Mouse (Mus musculus) midbrain, embryonic 15.5 days (tissue): ENCODE data around the gene Nme3. TPM values are rescaled to one million over a fixed set of nuclear protein-coding genes. Genes with fewer than 3 reads are reported as not detected.
A peak's percentile ranks its signal among the peaks of the same experiment; 100 is the strongest.

Source experiments
- ATAC-seq: fragments of 200-750 bp; cut with Nextera tagmentation; replicated peaks from 2 replicates; pipeline ENCODE4 v1.8.0; 2017; ENCODE audit warnings: moderate TSS enrichment
- H3K27ac ChIP-seq: fragments of 300-500 bp; sonication (generic); 2 replicates; pipeline ENCODE4 v1.5.1; 2015; ENCODE audit warnings: mild to moderate bottlenecking, inconsistent platforms
- H3K27me3 ChIP-seq: fragments of 300-500 bp; sonication (generic); replicated peaks from 2 replicates; pipeline ENCODE4 v1.6.1; 2015; ENCODE audit warnings: inconsistent platforms
- H3K36me3 ChIP-seq: fragments of 300-500 bp; sonication (generic); replicated peaks from 2 replicates; pipeline ENCODE4 v1.6.1; 2015; ENCODE audit warnings: inconsistent platforms
- H3K4me1 ChIP-seq: fragments of 300-500 bp; sonication (generic); 2 replicates; pipeline ENCODE4 v1.6.1; 2015; ENCODE audit warnings: inconsistent platforms
- H3K4me2 ChIP-seq: fragments of 300-500 bp; sonication (generic); 2 replicates; pipeline ENCODE4 v1.6.1; 2015; ENCODE audit warnings: inconsistent platforms, mild to moderate bottlenecking, moderate library complexity
- H3K4me3 ChIP-seq: fragments of 300-500 bp; sonication (generic); 2 replicates; pipeline ENCODE4 v1.5.1; 2015; ENCODE audit warnings: mild to moderate bottlenecking, inconsistent platforms
- H3K9ac ChIP-seq: fragments of 300-500 bp; sonication (generic); 2 replicates; pipeline ENCODE4 v1.6.1; 2015; ENCODE audit warnings: mild to moderate bottlenecking, inconsistent platforms
- H3K9me3 ChIP-seq: fragments of 300-500 bp; sonication (generic); 2 replicates; pipeline ENCODE4 v1.6.1; 2016; ENCODE audit warnings: inconsistent platforms
- WGBS: fragments of 180-500 bp; shearing (Covaris S2); methylation state at CpG from one replicate; pipeline ENCODE4 v1.1.7; 2015; ENCODE audit warnings: mixed read lengths; 5-methylcytosine and 5-hydroxymethylcytosine counted together
- polyA plus RNA-seq: library from polyadenylated mRNA; unstranded; fragments of >200 nt; fragmentation: Nextera tagmentation; extraction: Ambion mirVana; gene quantifications from 2 replicates; pipeline ENCODE4 v1.2.1, GENCODE M21; 2015

Gene Nme3
- polyA plus RNA-seq, 1 experiment from 2014 or later: 79.7 TPM

DNA sequence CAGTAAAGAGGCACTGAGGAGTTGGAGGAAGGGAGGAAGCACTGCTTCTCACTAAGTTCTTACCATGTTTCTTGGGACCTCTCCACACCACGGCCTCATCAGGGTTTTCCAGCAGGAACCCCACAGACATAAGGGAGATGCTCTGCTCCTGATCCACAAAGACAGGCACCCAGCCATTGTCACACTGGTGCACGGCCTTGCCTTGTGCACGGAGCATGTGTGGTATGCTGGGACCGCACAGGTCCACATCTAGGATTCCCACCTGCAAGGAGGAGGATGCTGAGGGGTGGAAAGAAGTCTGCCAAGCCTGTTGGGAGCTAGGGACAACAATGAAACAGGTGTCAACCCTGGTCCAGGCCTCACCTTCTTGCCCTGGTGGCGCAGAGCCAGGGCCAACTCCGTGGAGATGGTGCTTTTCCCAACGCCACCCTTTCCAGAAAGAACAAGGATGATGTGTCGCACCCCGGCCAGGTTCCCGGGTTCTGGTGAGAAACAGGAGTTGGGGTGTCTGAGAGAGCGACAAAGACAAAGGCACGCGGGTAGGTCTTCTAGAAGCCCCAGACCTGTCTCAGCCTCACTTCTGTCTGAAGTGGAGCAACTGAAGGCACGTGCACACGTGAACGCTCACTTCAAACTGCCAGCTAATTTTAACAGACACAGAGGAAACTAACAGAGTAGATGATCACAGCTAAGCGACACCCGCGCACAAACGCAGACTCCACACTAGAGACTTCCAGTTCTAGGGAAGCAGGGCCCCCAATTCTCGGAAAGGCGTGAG, 10.8 kb upstream of the Nme3 start:
- Histone ChIP-seq H3K4me1 (peaks cover 31% of the 10 kb centered on the region), H3K4me2 (peak overlapping the region; percentile 91), H3K27ac (peak overlapping the region; percentile 31; the same call in 1 of the 2 replicates), H3K27me3 (no peaks in the 10 kb centered on the region), H3K9ac (peak overlapping the region; percentile 57), H3K4me3 (peak overlapping the region; percentile 81), H3K36me3 (peaks cover 14% of the 10 kb centered on the region), H3K9me3 (no peaks in the 10 kb centered on the region)
- WGBS: 22% methylated on average over 22 of the region's 22 CpGs
- no peak for ATAC-seq

DNA sequence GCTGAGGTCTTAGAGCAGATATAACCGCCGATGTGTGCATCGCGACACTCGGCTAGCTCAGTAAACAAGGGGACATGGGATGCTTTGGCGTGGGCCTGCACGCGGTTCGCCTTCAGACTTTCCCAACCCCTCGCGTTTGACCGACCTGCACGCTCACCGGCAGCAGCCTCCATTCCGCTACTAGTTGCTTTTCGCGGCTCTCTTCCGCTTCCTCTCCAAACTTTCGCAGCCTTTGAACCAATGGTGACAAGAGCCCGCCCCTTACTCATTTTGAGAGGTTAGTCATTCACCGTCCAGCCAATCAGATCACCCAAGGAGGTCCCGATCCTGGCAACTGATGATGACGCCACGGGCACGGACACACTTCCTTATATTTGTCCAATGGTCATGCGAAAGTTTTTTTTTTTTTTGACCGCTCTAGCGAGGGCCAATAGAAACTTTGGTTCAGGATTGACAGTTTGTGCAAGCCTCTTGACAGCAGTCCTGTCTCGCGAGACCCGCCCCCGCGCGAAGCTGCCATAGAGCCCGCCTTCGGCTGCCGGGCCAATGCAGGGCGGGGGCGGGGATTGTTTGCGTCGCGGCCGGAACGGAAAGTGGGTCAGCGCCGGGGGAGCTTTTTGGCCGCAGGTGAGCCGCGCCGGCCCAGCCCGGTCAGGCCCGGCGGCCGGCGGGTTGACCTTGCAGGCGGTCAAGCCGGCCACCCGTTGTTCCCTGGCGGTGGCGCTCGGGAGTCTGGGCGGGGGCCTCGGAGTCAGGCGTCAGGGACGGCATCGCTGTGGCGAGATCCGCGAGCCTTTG, 10.0 kb upstream of the Nme3 start, which contains the start of the genes Nubp2 and Spsb3:
TSS of gene Nubp2 (minus strand) at position 216 of the 798 bp plus-strand sequence.
TSS of gene Spsb3 (plus strand) at position 510 of the 798 bp plus-strand sequence.
- peak within 1 kb of the TSS; percentile 82 for H3K27ac ChIP-seq
- no peaks in the 10 kb centered on the region for H3K27me3 ChIP-seq
- H3K4me2 ChIP-seq: peak within 1 kb of the TSS; percentile 91
- no peaks in the 10 kb centered on the region for H3K9me3 ChIP-seq
- peaks cover 21% of the 10 kb centered on the region for H3K36me3 ChIP-seq
- under 1% methylated on average over 69 of the region's 69 CpGs for WGBS
- peak within 1 kb of the TSS; percentile 81 for H3K4me3 ChIP-seq
- peak; percentile 97 for ATAC-seq
- peaks cover 31% of the 10 kb centered on the region for H3K4me1 ChIP-seq
- H3K9ac ChIP-seq: peak within 1 kb of the TSS; percentile 71

DNA sequence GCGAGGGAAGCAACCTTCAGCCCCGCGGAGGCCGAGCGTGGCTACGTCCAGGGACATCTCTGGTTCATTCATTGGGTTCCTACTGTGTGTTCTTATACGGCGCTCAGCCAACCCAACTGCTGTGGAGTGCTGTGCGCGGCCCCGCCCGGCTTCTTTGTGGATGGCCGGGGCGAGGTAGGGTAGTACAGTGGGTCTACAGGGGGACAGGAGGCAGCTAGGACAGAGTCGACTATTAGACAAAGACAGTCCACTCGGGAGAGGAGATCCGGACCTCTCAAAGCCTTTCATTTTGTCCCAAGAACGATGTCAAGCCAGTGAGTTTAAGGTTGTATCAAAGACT, 9.4 kb upstream of the Nme3 start:
- H3K4me2 ChIP-seq: peak overlapping the region; percentile 90
- WGBS: 1% methylated on average over 18 of the region's 18 CpGs

DNA sequence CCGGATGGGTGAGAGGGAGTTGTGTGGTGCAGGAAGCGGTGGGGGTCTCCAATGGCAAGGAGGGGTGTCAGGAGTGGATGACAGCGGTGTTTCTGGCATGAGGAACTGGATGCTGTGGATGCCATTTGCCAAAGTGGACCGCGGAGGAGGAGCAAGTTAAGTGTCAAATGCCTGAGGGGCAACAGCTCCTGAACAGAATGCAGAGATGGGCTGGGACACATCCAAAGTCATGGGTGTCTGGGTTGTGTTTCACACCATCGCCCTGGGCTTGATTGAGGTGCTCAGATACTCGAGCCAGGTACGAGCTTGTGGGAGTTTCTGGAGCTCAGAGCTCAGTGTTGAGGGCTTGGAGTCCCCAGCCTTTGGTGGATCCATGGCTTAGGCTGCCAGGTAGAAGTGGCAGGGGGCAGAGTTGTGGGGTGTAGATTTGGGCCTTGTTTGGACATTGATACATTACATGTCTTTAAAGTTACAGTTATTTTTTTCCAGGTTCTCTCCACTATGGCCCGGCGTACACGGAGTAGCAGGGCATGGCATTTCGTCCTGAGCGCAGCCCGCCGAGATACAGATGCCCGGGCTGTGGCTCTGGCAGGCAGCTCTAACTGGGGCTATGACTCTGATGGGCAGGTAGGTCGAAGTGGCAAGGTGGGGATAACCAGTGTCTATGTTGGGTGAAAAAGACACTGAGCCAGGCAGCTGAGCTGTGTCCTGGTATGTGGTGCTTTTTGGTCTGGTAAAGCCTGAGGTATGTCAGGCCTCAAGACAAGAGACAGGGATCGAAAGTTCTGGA, 8.8 kb upstream of the Nme3 start:
- 68% methylated on average over 18 of the region's 18 CpGs for WGBS
- H3K27me3 ChIP-seq: no peaks in the 10 kb centered on the region
- no peak for ATAC-seq
- H3K9ac ChIP-seq: peak overlapping the region; percentile 71
- H3K27ac ChIP-seq: peak overlapping the region; percentile 82
- H3K4me2 ChIP-seq: peak overlapping the region; percentile 90
- no peaks in the 10 kb centered on the region for H3K9me3 ChIP-seq
- peak overlapping the region; percentile 81 for H3K4me3 ChIP-seq
- peaks cover 24% of the 10 kb centered on the region for H3K36me3 ChIP-seq
- peaks cover 31% of the 10 kb centered on the region for H3K4me1 ChIP-seq

More for the DNA sequence above, 9.4 kb upstream of the Nme3 start:
- no peaks in the 10 kb centered on the region for H3K27me3 ChIP-seq
- ATAC-seq: peak; percentile 53
- peaks cover 31% of the 10 kb centered on the region for H3K4me1 ChIP-seq
- peaks cover 24% of the 10 kb centered on the region for H3K36me3 ChIP-seq
- H3K27ac ChIP-seq: peak overlapping the region; percentile 82
- no peaks in the 10 kb centered on the region for H3K9me3 ChIP-seq
- peak overlapping the region; percentile 71 for H3K9ac ChIP-seq
- peak overlapping the region; percentile 81 for H3K4me3 ChIP-seq

DNA sequence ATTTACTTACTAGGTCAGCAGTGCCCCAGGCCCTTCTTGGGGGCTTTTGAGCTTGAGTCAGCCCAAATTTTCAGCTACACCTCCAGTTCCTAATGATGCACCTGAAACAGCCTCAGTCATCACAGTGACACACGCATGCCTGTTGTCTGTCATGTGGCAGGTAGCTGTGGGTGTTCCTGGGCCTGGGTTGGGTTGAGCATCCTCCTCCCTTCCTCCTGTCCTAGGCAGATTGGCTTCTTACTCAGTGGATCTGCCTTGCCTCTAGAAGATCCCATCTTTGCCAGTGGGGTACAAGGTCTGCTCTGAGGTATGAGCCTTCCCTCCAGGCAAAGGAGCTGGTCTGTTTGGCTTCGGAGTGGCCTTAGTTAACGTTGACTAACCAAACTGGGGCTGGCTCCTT, 7.4 kb upstream of the Nme3 start:
- H3K27me3 ChIP-seq: no peaks in the 10 kb centered on the region
- peaks cover 42% of the 10 kb centered on the region for H3K4me1 ChIP-seq
- ATAC-seq: no peak
- no peak overlapping the region for H3K4me2 ChIP-seq
- H3K27ac ChIP-seq: no peak overlapping the region
- H3K36me3 ChIP-seq: peaks cover 25% of the 10 kb centered on the region
- H3K9me3 ChIP-seq: no peaks in the 10 kb centered on the region
- WGBS: 88% methylated on average over 3 of the region's 3 CpGs
- H3K4me3 ChIP-seq: no peak overlapping the region
- no peak overlapping the region for H3K9ac ChIP-seq

DNA sequence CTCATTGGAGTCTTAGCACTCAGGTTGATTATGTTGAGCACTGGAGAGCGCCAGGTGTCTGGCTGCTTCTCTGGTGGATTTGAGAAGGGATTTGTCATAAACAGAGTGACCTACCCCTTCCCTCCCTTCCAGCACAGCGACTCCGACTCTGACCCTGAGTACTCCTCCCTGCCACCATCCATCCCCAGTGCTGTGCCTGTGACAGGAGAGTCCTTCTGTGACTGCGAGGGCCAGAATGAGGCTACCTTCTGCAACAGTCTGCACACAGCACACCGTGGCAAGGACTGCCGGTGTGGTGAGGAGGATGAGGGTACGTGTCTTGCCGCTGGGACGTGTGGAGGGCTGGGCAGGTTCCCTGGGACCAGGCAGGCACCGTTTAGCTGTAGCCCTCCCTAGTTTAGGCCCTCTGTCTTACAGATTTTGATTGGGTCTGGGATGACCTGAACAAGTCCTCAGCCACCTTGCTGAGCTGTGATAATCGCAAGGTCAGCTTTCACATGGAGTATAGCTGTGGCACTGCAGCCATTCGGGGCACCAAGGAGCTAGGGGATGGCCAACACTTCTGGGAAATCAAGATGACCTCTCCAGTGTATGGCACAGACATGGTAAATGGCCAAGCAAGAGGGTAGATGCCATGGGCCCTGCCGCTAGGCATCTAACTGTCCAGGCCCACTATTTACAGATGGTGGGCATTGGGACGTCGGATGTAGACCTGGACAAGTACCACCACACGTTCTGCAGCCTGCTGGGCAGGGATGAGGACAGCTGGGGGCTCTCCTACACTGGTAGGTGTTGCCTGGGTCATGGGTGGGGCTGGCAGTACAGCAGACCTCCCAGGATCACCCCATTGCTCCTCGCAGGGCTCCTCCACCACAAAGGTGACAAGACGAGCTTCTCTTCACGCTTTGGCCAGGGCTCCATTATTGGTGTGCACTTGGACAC, 5.9 kb upstream of the Nme3 start:
- peaks cover 24% of the 10 kb centered on the region for H3K36me3 ChIP-seq
- no peak overlapping the region for H3K27ac ChIP-seq
- H3K4me1 ChIP-seq: peaks cover 43% of the 10 kb centered on the region
- H3K9ac ChIP-seq: no peak overlapping the region
- H3K4me3 ChIP-seq: no peak overlapping the region
- no peaks in the 10 kb centered on the region for H3K27me3 ChIP-seq
- H3K9me3 ChIP-seq: no peaks in the 10 kb centered on the region
- no peak for ATAC-seq
- H3K4me2 ChIP-seq: no peak overlapping the region
- 89% methylated on average over 19 of the region's 19 CpGs for WGBS

DNA sequence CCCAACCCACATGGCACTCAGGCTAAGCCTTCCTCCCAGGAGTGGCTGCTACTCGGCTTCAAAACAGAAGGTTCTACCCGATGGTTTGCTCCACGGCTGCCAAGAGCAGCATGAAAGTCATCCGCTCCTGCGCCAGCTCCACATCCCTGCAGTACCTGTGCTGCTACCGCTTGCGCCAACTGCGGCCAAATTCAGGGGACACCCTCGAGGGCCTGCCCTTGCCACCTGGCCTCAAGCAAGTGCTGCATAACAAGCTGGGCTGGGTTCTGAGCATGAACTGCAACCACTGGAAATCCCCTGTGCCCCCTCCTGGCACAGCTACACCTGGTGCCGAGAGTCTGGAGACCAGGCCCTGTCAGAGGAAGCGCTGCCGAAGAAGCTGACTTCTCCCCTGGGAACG, 5.0 kb upstream of the Nme3 start:
- H3K4me2 ChIP-seq: no peak overlapping the region
- H3K9me3 ChIP-seq: no peaks in the 10 kb centered on the region
- peaks cover 24% of the 10 kb centered on the region for H3K36me3 ChIP-seq
- H3K9ac ChIP-seq: no peak overlapping the region
- ATAC-seq: no peak
- no peaks in the 10 kb centered on the region for H3K27me3 ChIP-seq
- H3K4me3 ChIP-seq: no peak overlapping the region
- H3K27ac ChIP-seq: no peak overlapping the region
- peaks cover 47% of the 10 kb centered on the region for H3K4me1 ChIP-seq
- WGBS: 88% methylated on average over 13 of the region's 13 CpGs

DNA sequence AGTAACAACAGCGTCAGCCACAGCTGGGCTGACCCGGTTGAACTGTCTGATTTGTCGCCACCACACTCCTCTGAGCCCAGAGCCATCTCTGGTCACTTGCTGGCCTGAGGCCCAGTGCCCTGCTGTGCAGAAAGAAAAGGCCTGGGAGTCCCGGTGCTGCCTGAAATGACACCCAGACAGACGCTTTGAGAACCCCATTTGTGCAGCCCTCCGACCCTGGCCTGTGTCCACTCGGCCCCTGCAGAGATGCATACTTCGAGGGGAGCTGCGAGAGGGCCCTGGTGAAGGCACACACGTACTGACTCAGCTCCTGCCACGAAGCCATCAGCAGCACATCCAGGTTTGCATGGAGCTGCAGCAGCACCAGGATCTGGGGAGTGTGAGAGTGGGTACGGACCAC, 3.5 kb upstream of the Nme3 start:
- Histone ChIP-seq H3K4me2 (no peak overlapping the region), H3K9me3 (no peaks in the 10 kb centered on the region), H3K27ac (no peak overlapping the region), H3K27me3 (no peaks in the 10 kb centered on the region), H3K4me3 (no peak overlapping the region), H3K4me1 (peaks cover 54% of the 10 kb centered on the region), H3K36me3 (peaks cover 27% of the 10 kb centered on the region), H3K9ac (no peak overlapping the region)
- no peak for ATAC-seq
- 88% methylated on average over 12 of the region's 12 CpGs for WGBS

DNA sequence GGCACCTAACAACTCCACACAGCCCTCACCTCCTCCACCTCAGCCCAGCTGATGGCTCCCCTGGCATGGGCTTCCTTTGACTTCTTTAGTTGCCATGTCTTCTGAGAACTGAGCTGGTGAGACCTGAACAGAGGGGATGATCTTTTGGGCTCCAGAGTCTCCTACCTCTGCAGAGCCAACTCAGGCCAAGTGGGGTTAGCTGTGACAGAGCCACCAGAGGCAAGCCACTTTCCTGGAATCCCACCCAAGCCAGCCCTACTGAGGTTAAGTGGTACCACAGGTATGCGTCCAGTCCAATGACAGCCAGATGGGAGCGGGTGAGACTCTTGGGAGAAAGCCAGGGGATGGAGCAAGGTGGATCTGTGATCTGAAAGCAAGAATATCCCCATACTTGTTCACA, 3.0 kb upstream of the Nme3 start:
- H3K9ac ChIP-seq: no peak overlapping the region
- no peaks in the 10 kb centered on the region for H3K27me3 ChIP-seq
- no peak overlapping the region for H3K27ac ChIP-seq
- H3K36me3 ChIP-seq: peaks cover 32% of the 10 kb centered on the region
- no peak for ATAC-seq
- no peak overlapping the region for H3K4me3 ChIP-seq
- peaks cover 54% of the 10 kb centered on the region for H3K4me1 ChIP-seq
- 90% methylated on average over 2 of the region's 2 CpGs for whole genome bisulfite sequencing
- H3K9me3 ChIP-seq: no peaks in the 10 kb centered on the region
- no peak overlapping the region for H3K4me2 ChIP-seq

DNA sequence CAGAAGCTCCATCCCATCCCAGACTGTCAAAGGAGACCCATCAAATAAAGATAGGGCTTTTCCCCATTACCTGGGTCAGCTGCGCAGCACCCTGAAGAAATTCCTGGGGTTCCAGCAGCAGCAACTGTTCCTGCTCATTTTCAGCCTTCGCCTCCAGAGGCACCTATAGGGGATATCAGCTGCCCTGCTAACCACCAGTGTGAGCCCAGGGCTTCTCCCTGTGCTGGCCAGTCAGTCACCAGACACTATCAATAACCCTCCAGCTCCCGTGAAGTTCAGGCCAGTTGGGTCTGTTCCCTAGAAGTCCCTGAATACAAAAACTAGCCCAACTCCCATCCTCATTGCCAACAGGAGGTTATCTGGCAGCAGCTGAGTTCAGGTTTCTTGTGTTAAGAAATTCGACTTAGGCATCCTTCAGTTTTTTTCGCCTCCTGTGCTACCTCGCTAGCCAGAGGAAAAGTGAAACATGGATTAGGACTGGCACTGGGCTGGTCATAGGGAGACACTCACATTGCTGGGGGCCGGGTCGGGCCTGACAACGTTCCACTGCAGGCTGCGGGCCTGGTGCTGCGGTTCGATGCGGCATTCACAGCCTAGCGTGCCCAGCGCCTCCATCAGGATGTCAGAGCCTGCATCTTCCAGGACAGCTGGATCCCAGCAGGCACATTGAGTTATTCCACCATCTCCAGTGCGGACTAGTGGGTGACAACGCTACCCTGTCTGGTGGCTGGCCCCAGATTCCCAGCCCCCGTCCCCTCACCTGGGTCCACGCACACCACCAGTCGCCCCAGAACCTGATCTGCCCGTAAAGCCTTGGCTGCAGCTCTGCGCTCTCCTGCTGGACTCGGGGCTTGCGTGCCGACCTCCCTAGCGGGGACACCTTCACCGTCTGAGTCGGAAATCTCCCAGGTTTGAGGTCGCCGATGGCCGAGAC, 2.0 kb upstream of the Nme3 start:
- whole genome bisulfite sequencing: 12% methylated on average over 31 of the region's 31 CpGs
- H3K4me3 ChIP-seq: peak overlapping the region; percentile 76
- H3K9me3 ChIP-seq: no peaks in the 10 kb centered on the region
- no peaks in the 10 kb centered on the region for H3K27me3 ChIP-seq
- H3K4me2 ChIP-seq: peak overlapping the region; percentile 92
- peaks cover 42% of the 10 kb centered on the region for H3K36me3 ChIP-seq
- ATAC-seq: peak; percentile 31
- H3K9ac ChIP-seq: peak overlapping the region; percentile 90
- H3K4me1 ChIP-seq: peaks cover 50% of the 10 kb centered on the region
- H3K27ac ChIP-seq: peak overlapping the region; percentile 88
